Mouse (Mus musculus) cerebellum, adult 2 months (tissue): ENCODE results near the gene Zbtb2. TPM values are rescaled to one million over a fixed set of nuclear protein-coding genes. Genes with fewer than 3 reads are reported as not detected.

Experiments used
- DNase-seq, 2 experiments: peaks; one replicate each; pipeline ENCODE4 v3.0.0; 2021
- H3K27ac ChIP-seq: fragments of 200-500 bp; 2 replicates; pipeline ENCODE4 v1.5.1; 2012; ENCODE audit warnings: low read length, control low read depth, inconsistent platforms; ENCODE audit not compliant: insufficient read depth
- H3K27me3 ChIP-seq: fragments of 200-500 bp; 2 replicates; pipeline ENCODE4 v1.6.1; 2012; ENCODE audit warnings: inconsistent platforms, mild to moderate bottlenecking, low read length, moderate library complexity; ENCODE audit not compliant: control insufficient read depth, insufficient read depth
- H3K4me1 ChIP-seq: fragments of 200-500 bp; 2 replicates; pipeline ENCODE4 v1.6.1; 2011; ENCODE audit warnings: low read length; ENCODE audit not compliant: control insufficient read depth, insufficient read depth
- H3K4me3 ChIP-seq: fragments of 200-500 bp; replicated peaks from 2 replicates; pipeline ENCODE3; 2011; ENCODE audit warnings: mild to moderate bottlenecking, low read depth, low read length, control low read depth; ENCODE audit not compliant: insufficient read depth
- CTCF ChIP-seq: fragments of 200-500 bp; IDR thresholded peaks from 2 replicates; pipeline ENCODE4 v1.5.1; 2011; ENCODE audit warnings: low read depth, mild to moderate bottlenecking, control low read depth, low read length, moderate library complexity, borderline replicate concordance; ENCODE audit not compliant: insufficient read depth
- POLR2A ChIP-seq: fragments of 200-500 bp; IDR thresholded peaks from 2 replicates; pipeline ENCODE4 v1.6.1; 2011; ENCODE audit warnings: low read length, control low read depth, borderline replicate concordance; ENCODE audit not compliant: insufficient read depth
- WGBS: fragments of 180-500 bp; shearing (Covaris S2); methylation state at CpG from one replicate; pipeline ENCODE4 v1.1.7; 2018; 5-methylcytosine and 5-hydroxymethylcytosine counted together
- polyA plus RNA-seq: library from polyadenylated mRNA; depleted of rRNA; stranded (reverse); fragments of >200 nt; gene quantifications from 2 replicates; pipeline ENCODE4 v1.2.3, GENCODE M21; 2012

The Zbtb2 gene
- polyA plus RNA-seq, 1 experiment = 8.7 TPM

DNA sequence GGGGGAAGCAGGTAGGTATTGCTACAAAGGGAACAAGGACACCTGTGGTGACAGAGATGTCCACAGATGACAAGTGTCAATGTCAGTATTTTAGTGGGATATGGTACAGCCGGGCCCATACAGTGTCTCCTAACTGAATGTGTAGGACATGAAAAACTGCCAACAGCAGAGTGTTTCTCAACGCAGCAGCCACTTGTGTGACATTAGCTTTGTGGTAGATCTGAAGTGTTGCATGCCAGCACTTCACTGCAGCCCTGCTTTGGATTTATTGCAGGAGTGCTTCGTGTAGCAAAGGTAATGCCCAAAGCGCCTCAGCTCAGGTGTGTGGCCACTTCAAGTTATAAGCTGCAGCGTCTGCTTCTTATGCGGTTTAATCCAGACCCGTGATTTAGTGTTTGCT, 11.0 kb downstream of the Zbtb2 start:
- TF ChIP-seq POLR2A (no peak), CTCF (no peak)
- WGBS = 84% methylated on average over 7 of the region's 7 CpGs
- H3K4me1 ChIP-seq = no peaks in the 10 kb centered on the region
- H3K27me3 ChIP-seq = no peaks in the 10 kb centered on the region
- no peak overlapping the region for H3K27ac ChIP-seq
- no peak overlapping the region for H3K4me3 ChIP-seq
- DNase-seq = no peak

DNA sequence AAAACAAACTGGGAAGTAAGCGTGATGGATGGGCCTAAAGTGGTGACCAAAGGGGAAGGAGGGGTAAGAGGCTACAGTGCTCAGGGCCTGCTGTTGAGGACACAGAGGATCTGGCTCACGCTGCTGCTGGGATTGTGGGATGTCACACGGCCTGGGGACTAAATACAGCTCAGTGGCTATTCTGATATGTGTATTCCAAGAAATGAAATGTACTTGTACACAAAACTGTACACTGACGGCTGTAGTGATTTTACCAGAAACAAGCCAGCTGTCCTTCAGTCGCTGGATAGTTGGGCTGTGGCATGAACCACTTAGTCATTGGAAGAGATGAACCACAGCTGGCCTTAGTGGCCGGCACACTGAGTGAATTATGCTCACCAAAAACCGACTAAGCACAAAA, 11.4 kb downstream of the Zbtb2 start:
- 72% methylated on average over 7 of the region's 7 CpGs for WGBS
- Histone ChIP-seq H3K27ac (no peak overlapping the region), H3K4me3 (no peak overlapping the region), H3K4me1 (no peaks in the 10 kb centered on the region), H3K27me3 (no peaks in the 10 kb centered on the region)
- DNase-seq = no peak
- TF ChIP-seq CTCF (no peak), POLR2A (no peak)

DNA sequence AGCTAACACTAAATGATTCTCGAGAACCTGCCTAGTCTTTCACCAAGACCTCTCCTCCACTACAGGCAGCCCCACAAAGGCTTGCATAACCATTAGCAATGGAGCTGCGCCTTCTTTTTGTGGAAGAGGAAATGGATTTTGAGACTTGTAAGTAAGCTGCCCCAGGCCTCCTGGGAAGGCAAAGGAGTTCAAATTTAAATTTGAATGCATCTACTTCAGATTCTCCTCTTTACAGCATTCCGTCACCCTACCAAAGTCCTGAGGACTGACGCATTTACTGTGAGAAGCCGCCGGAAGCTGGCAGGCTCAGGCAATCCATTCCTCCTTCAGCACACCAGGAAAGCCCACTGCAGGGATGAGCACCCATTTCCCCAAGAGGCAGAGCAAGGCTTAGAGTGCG, 12.6 kb downstream of the Zbtb2 start:
- Histone ChIP-seq H3K4me1 (no peaks in the 10 kb centered on the region), H3K27me3 (no peaks in the 10 kb centered on the region), H3K27ac (no peak overlapping the region), H3K4me3 (no peak overlapping the region)
- no peak for DNase-seq
- 66% methylated on average over 7 of the region's 7 CpGs for WGBS
- TF ChIP-seq CTCF (no peak), POLR2A (no peak)

DNA sequence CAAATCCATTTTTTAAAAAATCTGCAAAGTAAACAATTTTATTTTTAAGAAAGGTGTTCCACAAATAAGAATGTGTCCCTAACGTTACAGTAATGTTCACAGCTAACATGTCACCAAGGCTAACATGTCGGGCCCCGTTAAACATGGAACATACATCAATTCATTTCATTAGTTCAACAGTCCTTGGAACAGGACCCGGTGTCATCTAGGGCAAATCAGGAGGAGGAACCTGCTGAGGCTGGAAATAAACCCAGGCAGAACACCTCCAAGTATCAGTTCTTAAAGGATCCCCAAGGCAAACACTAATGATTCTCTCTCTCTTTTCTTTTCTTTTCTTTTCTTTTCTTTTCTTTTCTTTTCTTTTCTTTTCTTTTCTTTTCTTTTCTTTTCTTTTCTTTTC, 13.2 kb downstream of the Zbtb2 start:
- no peak overlapping the region for H3K27ac ChIP-seq
- H3K4me3 ChIP-seq = no peak overlapping the region
- no peaks in the 10 kb centered on the region for H3K27me3 ChIP-seq
- no peaks in the 10 kb centered on the region for H3K4me1 ChIP-seq
- TF ChIP-seq CTCF (no peak), POLR2A (no peak)
- 79% methylated on average over 4 of the region's 4 CpGs for WGBS
- no peak for DNase-seq

DNA sequence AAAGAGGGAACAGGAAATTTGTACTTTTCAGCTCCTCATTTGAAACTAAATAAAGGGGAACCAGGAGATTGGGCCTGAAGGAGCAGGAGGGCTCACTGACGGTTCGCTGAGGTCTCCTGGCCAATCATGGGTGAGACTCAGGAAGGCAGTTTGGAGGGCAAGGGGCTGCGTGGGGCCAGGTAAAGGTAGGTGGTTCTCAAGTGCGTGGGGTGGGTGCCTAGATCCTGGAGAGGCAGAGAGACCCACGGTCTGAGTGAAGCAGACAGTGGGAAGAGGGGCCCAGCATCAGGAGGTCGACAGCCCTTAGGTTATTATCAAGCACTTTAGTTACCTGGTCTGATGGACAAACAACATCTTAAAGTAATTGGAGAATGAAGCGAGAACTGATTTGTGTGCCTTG, 13.7 kb downstream of the Zbtb2 start:
- 93% methylated on average over 7 of the region's 7 CpGs for WGBS
- no peaks in the 10 kb centered on the region for H3K4me1 ChIP-seq
- H3K4me3 ChIP-seq = no peak overlapping the region
- no peak overlapping the region for H3K27ac ChIP-seq
- DNase-seq = no peak
- TF ChIP-seq CTCF = no peak
- TF ChIP-seq POLR2A = no peak
- H3K27me3 ChIP-seq = no peaks in the 10 kb centered on the region

DNA sequence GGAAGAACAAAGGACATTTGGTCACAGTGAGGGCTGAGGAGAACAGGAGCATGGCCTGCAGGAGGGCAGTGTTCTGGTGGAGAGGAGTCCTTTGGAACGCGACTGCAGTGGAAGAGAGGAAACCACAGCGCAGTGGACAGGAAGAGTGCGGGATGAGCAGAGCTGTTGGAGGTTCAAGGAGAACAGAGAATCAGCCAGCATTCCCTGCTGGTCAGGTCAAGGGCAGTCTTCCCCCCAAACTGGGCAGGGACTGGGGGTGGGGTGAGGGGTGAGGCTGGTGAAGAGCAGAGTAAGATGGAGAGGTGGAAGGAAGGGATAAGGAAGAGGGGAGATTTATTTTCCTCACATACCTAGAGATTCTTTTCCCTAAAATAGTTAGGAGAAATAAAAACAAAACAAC, 14.3 kb downstream of the Zbtb2 start:
- no peaks in the 10 kb centered on the region for H3K4me1 ChIP-seq
- H3K4me3 ChIP-seq = no peak overlapping the region
- H3K27ac ChIP-seq = no peak overlapping the region
- no peak for DNase-seq
- WGBS = 56% methylated on average over 4 of the region's 4 CpGs
- TF ChIP-seq POLR2A (no peak), CTCF (no peak)
- H3K27me3 ChIP-seq = no peaks in the 10 kb centered on the region

DNA sequence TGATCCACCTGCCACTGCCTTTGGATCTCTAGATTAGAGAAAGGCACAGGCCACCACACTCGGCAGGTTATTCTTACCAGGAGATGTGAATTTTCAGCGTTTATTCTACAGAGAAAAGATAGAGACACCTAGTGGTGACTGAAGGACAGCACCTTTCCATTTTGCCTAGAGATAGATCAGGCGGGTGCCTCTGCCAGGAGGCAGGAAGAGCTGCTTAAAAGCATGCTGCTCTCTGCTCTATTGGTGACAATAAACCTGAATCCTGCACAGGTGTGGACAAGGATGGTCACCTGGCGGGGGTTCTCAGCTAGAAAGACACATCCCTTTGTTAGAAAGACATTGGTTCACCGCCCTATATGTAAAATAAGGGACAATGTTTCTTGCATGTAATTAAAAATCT, 15.9 kb downstream of the Zbtb2 start:
- Histone ChIP-seq H3K27me3 (no peaks in the 10 kb centered on the region), H3K4me3 (no peak overlapping the region), H3K27ac (no peak overlapping the region), H3K4me1 (no peaks in the 10 kb centered on the region)
- TF ChIP-seq CTCF (peak; percentile 53; the same call in 1 of the 2 replicates), POLR2A (no peak)
- DNase-seq = peak; percentile 51 to 66
- 35% methylated on average over 5 of the region's 5 CpGs for WGBS

DNA sequence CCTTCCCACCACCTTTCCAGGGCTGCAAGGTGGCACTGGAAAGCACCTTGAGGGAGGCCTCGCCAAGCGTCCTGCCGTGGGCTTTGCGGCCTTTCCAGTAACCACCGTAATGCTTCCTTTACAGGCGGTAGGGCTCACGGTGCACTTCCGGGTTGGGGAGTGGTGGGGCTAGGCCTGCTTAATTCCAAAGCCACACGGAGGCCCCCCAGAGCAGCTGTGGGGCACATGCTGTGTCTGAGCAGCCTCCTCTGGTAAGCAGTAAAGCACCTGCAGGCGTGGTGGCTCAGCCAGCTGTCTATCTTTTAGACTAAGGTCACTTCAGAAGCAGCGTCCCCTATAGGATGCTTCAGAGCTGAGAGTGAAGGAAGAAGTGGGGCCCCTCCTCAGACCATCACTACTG, 17.8 kb downstream of the Zbtb2 start:
- no peaks in the 10 kb centered on the region for H3K27me3 ChIP-seq
- 81% methylated on average over 11 of the region's 11 CpGs for WGBS
- TF ChIP-seq POLR2A (no peak), CTCF (no peak)
- no peak overlapping the region for H3K4me3 ChIP-seq
- H3K27ac ChIP-seq = no peak overlapping the region
- no peaks in the 10 kb centered on the region for H3K4me1 ChIP-seq
- DNase-seq = no peak

DNA sequence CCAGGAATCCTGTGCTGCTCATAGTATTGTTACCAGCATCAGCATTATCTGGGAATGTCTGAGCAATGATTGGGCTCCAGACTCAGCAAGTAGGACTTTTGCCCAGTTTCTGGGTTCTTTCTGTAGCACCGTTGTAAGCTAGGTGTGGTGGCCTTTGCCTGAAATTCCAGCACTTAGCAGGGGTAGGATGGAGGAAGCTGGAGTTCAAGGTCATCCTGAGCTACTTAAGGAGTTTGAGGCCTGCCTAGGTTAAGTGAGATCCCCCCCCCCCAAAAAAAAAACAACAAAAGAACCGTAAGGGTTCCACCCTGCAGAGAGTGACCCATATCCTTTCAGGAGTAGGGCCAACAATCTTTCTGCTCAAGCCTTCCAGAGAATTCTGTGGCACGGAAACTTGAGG, 23.3 kb downstream of the Zbtb2 start:
- no peaks in the 10 kb centered on the region for H3K4me1 ChIP-seq
- H3K27me3 ChIP-seq = no peaks in the 10 kb centered on the region
- H3K27ac ChIP-seq = no peak overlapping the region
- H3K4me3 ChIP-seq = no peak overlapping the region
- no peak for TF ChIP-seq POLR2A
- TF ChIP-seq CTCF = no peak
- DNase-seq = no peak
- WGBS = 55% methylated on average over 3 of the region's 3 CpGs
